Mouse (Mus musculus): Measurements from ENCODE around the gene Cyth1.
A peak's percentile ranks its signal among the peaks of the same experiment; 100 is the strongest.

Gene Cyth1

GRCm38 (mm10) chr11:118198296-118198600 lies 50.1 kb downstream of the Cyth1 start:
- DNase-seq (ENCODE audit: low spot score) = no peak

GRCm38 (mm10) chr11:118197508-118198295 lies 50.7 kb downstream of the Cyth1 start:
- peak; percentile 37 for DNase-seq (ENCODE audit: low spot score)

GRCm38 (mm10) chr11:118196824-118197388 lies 51.5 kb downstream of the Cyth1 start:
- DNase-seq (ENCODE audit: low spot score) = no peak

- DNase-seq (ENCODE audit: low spot score) = peak; percentile 55
Measured at GRCm38 (mm10) chr11:118193390-118194147, 54.8 kb downstream of the Cyth1 start.

- DNase-seq (ENCODE audit: low spot score) = no peak
Measured at GRCm38 (mm10) chr11:118192973-118193372, 55.4 kb downstream of the Cyth1 start.

- DNase-seq (ENCODE audit: low spot score) = no peak
Measured at GRCm38 (mm10) chr11:118182768-118183167, 65.6 kb downstream of the Cyth1 start.

- no peak for DNase-seq (ENCODE audit: low spot score)
Measured at GRCm38 (mm10) chr11:118182353-118182752, 66.0 kb downstream of the Cyth1 start.

- DNase-seq (ENCODE audit: low spot score) = no peak
Measured at GRCm38 (mm10) chr11:118180199-118180598, 68.2 kb downstream of the Cyth1 start.

GRCm38 (mm10) chr11:118178236-118178635 lies 70.2 kb downstream of the Cyth1 start:
- DNase-seq (ENCODE audit: low spot score) = no peak

- DNase-seq (ENCODE audit: low spot score) = no peak
Measured at GRCm38 (mm10) chr11:118174752-118175151, 73.6 kb downstream of the Cyth1 start.

GRCm38 (mm10) chr11:118172768-118173167 lies 75.6 kb downstream of the Cyth1 start:
- no peak for DNase-seq (ENCODE audit: low spot score)

- DNase-seq (ENCODE audit: low spot score) = no peak
Measured at GRCm38 (mm10) chr11:118170333-118170732, 78.1 kb downstream of the Cyth1 start.

GRCm38 (mm10) chr11:118168714-118169113 lies 79.7 kb downstream of the Cyth1 start:
- DNase-seq (ENCODE audit: low spot score) = no peak

- DNase-seq (ENCODE audit: low spot score) = no peak
Measured at GRCm38 (mm10) chr11:118166626-118167025, 81.8 kb downstream of the Cyth1 start.

GRCm38 (mm10) chr11:118165681-118166080 lies 82.7 kb downstream of the Cyth1 start:
- DNase-seq (ENCODE audit: low spot score) = no peak

- no peak for DNase-seq (ENCODE audit: low spot score)
Measured at GRCm38 (mm10) chr11:118164566-118164965, 83.8 kb downstream of the Cyth1 start.

GRCm38 (mm10) chr11:118162245-118162644 lies 86.1 kb downstream of the Cyth1 start:
- no peak for DNase-seq (ENCODE audit: low spot score)

GRCm38 (mm10) chr11:118161240-118161639 lies 87.2 kb downstream of the Cyth1 start:
- DNase-seq (ENCODE audit: low spot score) = peak; percentile 42

- no peak for DNase-seq (ENCODE audit: low spot score)
Measured at GRCm38 (mm10) chr11:118160763-118161162, 87.6 kb downstream of the Cyth1 start.

GRCm38 (mm10) chr11:118158753-118159152 lies 89.6 kb downstream of the Cyth1 start:
- no peak for DNase-seq (ENCODE audit: low spot score)

- DNase-seq (ENCODE audit: low spot score) = no peak
Measured at GRCm38 (mm10) chr11:118156480-118157060, 91.8 kb downstream of the Cyth1 start.

- no peak for DNase-seq (ENCODE audit: low spot score)
Measured at GRCm38 (mm10) chr11:118152964-118153363, 95.4 kb downstream of the Cyth1 start.

Measured in ovary, postnatal 36 days (tissue).